Mouse (Mus musculus): Measurements from ENCODE around the gene Disp1.

Disp1 gene

GRCm38 (mm10) chr1:183082436-183082835, 138.9 kb downstream of the Disp1 start:
- no peak for DNase-seq

- DNase-seq: no peak
Observed at GRCm38 (mm10) chr1:183081126-183081525, 140.2 kb downstream of the Disp1 start.

- DNase-seq: no peak
Observed at GRCm38 (mm10) chr1:183075121-183075822, 146.1 kb downstream of the Disp1 start.

GRCm38 (mm10) chr1:183072263-183073050, 148.9 kb downstream of the Disp1 start:
- no peak for DNase-seq

GRCm38 (mm10) chr1:183069954-183070649, 151.2 kb downstream of the Disp1 start:
- no peak for DNase-seq

GRCm38 (mm10) chr1:183067807-183068206, 153.5 kb downstream of the Disp1 start:
- DNase-seq: no peak

GRCm38 (mm10) chr1:183066981-183067380, 154.3 kb downstream of the Disp1 start:
- no peak for DNase-seq

- no peak for DNase-seq
Observed at GRCm38 (mm10) chr1:183060611-183061010, 160.7 kb downstream of the Disp1 start.

GRCm38 (mm10) chr1:183056289-183056655, 165.1 kb downstream of the Disp1 start:
- DNase-seq: no peak

GRCm38 (mm10) chr1:183055608-183056288, 165.6 kb downstream of the Disp1 start:
- no peak for DNase-seq

- DNase-seq: no peak
Observed at GRCm38 (mm10) chr1:183052663-183053062, 168.7 kb downstream of the Disp1 start.

- no peak for DNase-seq
Observed at GRCm38 (mm10) chr1:183049295-183049694, 172.0 kb downstream of the Disp1 start.

GRCm38 (mm10) chr1:183047913-183048523, 173.3 kb downstream of the Disp1 start:
- no peak for DNase-seq

- DNase-seq: no peak
Observed at GRCm38 (mm10) chr1:183047191-183047912, 174.0 kb downstream of the Disp1 start.

GRCm38 (mm10) chr1:183046081-183046480, 175.2 kb downstream of the Disp1 start:
- DNase-seq: no peak

- DNase-seq: peak; percentile 56
Observed at GRCm38 (mm10) chr1:183043161-183043812, 178.0 kb downstream of the Disp1 start.

GRCm38 (mm10) chr1:183041703-183042102, 179.6 kb downstream of the Disp1 start:
- no peak for DNase-seq

GRCm38 (mm10) chr1:183040847-183041382, 180.4 kb downstream of the Disp1 start:
- DNase-seq: no peak

GRCm38 (mm10) chr1:183039881-183040708, 181.2 kb downstream of the Disp1 start:
- no peak for DNase-seq

- no peak for DNase-seq
Observed at GRCm38 (mm10) chr1:183039404-183039803, 181.9 kb downstream of the Disp1 start.
